Mouse (Mus musculus) liver, embryonic 14.5 days (tissue): ENCODE results near the gene Anks1b.

ENCODE experiments used
- CTCF ChIP-seq: IDR thresholded peaks from 2 replicates; pipeline ENCODE4 v1.5.1; 2016; ENCODE audit warnings: antibody characterized with exemption, low read depth, control low read depth
- EP300 ChIP-seq: IDR thresholded peaks from 2 replicates; pipeline ENCODE4 v1.6.1; 2016; ENCODE audit warnings: antibody characterized with exemption, low read depth

DNA sequence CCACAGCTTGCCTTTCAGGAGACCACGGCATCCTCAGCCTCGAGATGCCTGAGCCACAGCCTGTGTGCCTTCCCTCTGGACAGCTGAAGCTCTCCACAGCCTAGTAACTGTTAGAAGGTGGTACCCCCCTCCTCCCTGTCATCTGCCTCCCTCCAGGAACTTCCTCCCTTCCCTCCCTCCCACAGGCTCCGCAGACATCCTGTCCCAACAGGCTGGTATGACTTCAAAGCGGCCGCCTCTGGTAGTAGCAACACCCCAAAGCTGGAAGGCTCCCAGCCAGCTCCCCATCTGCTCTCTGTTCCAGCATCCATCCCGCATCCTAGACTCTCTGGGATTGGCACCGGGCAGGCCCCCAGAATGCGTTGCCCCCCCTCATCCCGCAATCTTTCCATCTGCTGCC lies 1093.5 kb downstream of the Anks1b start:
- TF ChIP-seq CTCF (no peak), EP300 (no peak)
